Mouse (Mus musculus) brown adipose tissue, adult 24 weeks (tissue): ENCODE results near the gene Tstd1. TPM values are rescaled to one million over a fixed set of nuclear protein-coding genes. Genes with fewer than 3 reads are reported as not detected.
A peak's percentile ranks its signal among the peaks of the same experiment; 100 is the strongest.

Experiments
- H3K27ac ChIP-seq: fragments of 200-500 bp; replicated peaks from 2 replicates; pipeline ENCODE4 v1.5.1; 2012; ENCODE audit warnings: low read depth, mild to moderate bottlenecking, low read length
- H3K4me1 ChIP-seq: fragments of 200-500 bp; 2 replicates; pipeline ENCODE4 v1.6.1; 2012; ENCODE audit warnings: low read length, mixed read lengths; ENCODE audit not compliant: control insufficient read depth, insufficient read depth, insufficient read length
- H3K4me3 ChIP-seq: fragments of 200-500 bp; 2 replicates; pipeline ENCODE4 v1.5.1; 2012; ENCODE audit warnings: low read depth, mild to moderate bottlenecking, low read length, moderate library complexity; ENCODE audit not compliant: insufficient read depth
- polyA plus RNA-seq: library from polyadenylated mRNA; stranded (reverse); fragments of >200 nt; gene quantifications from 2 replicates; pipeline ENCODE4 v1.2.4, GENCODE M21; 2012; ENCODE audit not compliant: missing spikeins, insufficient read depth, insufficient read length

Tstd1 gene
- polyA plus RNA-seq, 1 experiment, result not detected

DNA sequence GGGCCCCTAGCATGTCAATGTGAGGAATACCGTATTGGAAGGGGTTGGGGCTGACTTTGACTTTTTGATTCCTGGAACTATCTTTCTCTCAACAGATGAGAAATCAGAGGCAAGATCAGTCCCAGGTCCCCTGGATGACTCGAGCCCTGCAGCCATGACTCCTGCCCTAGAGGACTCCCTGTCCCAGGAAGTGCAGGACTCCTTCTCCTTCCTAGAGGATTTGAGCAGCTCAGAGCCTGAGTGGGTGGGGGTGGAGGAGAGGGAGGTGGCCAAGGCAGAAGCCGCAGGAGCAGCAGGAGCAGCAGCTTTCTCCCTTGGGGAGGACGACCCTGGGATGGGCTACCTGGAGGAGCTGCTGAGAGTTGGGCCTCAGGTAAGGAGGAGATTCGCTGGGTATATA is 11.4 kb upstream of the Tstd1 start:
- Histone ChIP-seq H3K27ac (no peak overlapping the region), H3K4me1 (no peaks in the 10 kb centered on the region), H3K4me3 (no peak overlapping the region)

DNA sequence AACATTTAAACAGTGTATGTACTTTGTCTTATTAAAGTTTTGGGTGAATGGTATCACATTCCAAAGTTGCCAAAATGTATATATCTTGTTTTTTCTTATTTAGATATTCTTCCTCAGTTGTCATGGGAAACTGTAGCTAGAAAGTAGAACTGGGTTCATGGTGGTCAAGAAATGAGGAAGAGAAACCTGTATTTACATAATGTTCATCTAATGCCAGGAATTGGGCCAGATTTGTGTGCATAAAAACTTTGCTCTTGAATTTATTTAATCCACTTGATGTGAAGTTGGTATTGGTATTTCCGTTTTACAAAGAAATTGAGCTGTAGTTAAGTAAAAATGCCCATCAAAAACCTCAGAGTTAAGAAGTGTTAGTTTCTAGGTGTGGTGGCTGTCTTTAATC is 8.4 kb upstream of the Tstd1 start:
- Histone ChIP-seq H3K4me1 (peaks cover 7% of the 10 kb centered on the region; the same call in 1 of the 2 replicates), H3K4me3 (no peak overlapping the region), H3K27ac (no peak overlapping the region)

DNA sequence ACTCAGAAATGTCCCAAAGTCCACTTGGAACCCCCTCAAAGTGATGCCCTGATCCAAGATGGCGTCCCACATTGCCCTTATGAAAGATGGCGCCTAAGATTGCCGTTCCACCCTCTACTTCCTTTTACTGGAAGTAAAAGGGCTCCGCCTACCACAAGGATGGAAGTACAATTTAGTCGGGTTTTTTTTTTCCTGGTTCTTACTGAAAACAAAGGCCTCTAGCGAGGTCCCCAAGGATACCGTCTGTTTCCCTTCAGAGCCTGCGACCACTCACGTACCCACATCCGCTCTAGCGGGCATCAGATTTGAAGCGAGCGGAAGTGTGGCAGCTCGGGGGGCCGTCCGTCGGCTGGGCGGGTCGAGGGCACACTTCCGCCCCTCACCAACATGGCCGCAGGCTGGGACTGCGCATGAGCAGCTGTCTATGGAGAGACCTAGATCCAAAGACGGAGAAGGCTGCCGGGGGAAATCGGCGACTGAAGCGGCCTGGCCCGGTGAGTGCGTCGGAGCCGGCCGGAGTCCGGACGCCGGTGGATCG is 7.7 kb upstream of the Tstd1 start, which contains the start of gene Usf1:
Usf1 (plus strand) TSS at position 367 of the 538 bp plus-strand sequence.
- Histone ChIP-seq H3K27ac (peak within 1 kb of the TSS; percentile 98), H3K4me3 (peak within 1 kb of the TSS; percentile 88), H3K4me1 (peaks cover 7% of the 10 kb centered on the region; the same call in 1 of the 2 replicates)

DNA sequence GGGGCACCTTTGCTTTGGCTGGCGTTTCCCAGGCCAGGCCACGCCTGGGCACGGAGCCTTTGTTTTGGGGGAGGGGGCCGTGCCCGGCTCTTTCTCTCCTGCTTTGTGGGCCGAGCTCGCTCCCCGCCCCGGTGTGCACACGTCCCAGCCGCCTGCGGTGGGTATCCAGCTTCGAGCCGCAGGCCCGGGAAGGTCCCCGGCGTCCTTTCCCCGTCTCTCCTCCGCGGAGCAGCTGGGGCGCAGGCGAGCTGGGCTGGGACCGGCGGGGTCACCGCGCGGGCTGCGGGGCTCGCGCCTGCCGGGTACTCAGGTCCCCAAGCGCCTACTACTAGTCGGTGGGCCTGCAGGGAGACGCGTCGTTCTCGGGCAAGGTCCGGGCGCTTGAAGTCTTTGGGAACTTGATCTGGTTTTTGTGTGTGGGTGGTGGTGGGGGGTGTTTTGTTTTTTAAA is 7.2 kb upstream of the Tstd1 start:
- Histone ChIP-seq H3K27ac (peak overlapping the region; percentile 76), H3K4me1 (peaks cover 7% of the 10 kb centered on the region; the same call in 1 of the 2 replicates), H3K4me3 (peak overlapping the region; percentile 88)

DNA sequence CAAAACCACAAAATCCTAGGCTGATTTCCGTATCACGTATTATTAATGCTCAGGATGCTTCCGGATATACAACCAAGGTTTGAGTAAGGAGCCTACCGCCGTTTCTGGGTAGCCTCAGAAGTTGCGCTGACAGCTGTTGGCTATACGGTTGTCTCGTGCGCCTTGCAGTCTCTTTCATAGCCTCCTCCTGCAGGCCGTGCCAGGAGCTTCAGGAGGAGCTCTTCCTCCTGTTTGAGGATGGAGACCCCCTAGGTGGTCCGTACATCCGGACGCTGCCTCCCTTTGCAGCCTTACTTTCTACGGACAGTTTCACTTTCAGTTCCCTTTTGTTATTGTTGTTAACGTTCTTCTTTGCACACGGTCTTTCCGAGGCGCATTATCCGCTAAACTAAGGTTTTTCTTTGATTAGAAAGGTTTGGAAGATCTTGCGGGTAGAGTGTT is 6.7 kb upstream of the Tstd1 start:
- Histone ChIP-seq H3K27ac (peak overlapping the region; percentile 76), H3K4me1 (peaks cover 7% of the 10 kb centered on the region; the same call in 1 of the 2 replicates), H3K4me3 (peak overlapping the region; percentile 88)

DNA sequence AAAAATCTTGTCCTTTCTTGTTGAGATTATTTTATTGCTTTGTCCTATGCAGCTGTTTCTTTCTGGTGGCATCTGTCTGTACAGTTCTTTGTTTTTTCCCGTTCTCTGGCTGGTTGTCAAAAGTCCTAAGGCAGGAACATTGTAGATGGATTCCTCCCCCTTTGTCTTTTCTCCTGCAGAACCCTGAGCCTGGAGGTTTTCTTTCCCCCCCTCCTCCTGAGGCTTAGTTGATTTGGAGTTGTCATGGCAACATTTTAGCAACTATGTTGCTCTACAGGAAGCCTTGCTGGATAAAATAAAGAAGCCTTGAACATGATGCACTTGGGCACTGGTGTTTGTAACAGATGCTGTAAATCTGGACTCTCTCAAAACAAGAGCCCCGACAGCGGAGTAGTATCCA is 6.2 kb upstream of the Tstd1 start:
- Histone ChIP-seq H3K4me1 (peaks cover 7% of the 10 kb centered on the region; the same call in 1 of the 2 replicates), H3K27ac (peak overlapping the region; percentile 28; the same call in 1 of the 2 replicates), H3K4me3 (peak overlapping the region; percentile 88)

DNA sequence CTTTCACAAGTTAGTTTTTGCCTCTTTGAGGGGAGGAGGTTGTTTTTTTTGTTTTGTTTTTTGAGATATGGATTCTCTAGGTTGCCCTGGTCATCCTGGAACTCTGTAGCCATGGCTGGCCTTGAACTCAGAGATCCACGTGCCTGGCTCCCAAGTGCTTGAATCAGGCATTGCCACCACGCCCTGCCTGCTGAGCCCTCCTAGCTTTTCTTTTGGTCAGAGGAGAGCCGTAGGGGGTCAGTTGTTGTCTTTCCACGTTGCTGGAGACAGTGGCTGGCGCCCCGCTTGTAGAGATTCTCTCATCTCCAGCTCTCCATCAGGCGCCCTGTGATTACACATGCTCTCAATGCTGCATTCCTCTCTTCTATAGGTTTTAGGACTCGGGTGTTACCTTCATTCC is 5.1 kb upstream of the Tstd1 start:
- Histone ChIP-seq H3K4me3 (no peak overlapping the region), H3K27ac (no peak overlapping the region), H3K4me1 (peaks cover 7% of the 10 kb centered on the region; the same call in 1 of the 2 replicates)

DNA sequence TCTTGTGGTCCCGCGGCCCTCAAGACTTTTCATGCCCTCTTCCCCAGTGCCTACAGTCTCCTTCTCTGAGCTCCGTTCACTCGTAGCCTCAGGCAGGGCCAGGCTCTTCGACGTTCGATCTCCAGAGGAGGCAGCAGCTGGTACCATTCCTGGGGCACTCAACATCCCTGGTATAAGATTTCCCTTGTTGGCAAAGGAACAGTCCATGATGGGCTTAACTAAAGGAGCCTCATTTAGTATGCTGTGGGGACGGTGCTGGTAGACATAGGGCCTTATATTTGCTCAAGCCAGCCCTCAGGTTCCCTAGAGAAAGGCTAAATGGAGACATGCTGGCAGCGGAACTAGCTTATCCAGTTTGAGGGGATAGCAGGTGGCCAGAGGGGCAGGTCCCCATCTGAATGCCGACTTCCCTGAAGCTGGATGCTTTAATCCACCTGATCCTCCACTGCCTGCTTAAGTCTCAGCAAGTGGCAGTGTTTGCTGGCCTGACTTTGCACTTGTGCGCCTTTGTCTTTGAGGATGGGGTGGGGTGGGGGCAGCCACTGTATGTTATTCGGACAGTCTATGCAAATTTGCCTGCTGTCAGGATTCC is 715 bp downstream of the Tstd1 start:
- Histone ChIP-seq H3K4me1 (no peaks in the 10 kb centered on the region), H3K4me3 (no peak overlapping the region), H3K27ac (no peak overlapping the region)

DNA sequence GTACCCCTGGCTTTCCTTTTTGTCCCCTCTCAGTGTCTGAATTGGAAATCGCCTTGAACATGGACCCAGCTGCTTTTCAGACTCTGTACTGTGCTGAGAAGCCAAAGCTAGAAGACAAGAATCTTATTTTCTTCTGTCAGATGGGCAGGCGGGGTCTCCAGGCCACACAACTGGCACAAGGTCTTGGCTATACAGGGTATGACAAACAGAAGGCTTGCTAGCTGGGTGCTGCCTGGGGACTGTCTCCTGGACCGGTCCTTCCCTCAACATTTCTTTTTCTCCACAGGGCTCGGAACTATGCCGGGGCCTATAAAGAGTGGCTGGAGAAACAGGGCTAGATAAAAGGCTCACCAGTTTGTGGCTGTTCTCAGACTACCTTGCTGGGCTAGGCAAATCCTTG is 1.2 kb downstream of the Tstd1 start:
- Histone ChIP-seq H3K4me1 (no peaks in the 10 kb centered on the region), H3K27ac (no peak overlapping the region), H3K4me3 (no peak overlapping the region)

DNA sequence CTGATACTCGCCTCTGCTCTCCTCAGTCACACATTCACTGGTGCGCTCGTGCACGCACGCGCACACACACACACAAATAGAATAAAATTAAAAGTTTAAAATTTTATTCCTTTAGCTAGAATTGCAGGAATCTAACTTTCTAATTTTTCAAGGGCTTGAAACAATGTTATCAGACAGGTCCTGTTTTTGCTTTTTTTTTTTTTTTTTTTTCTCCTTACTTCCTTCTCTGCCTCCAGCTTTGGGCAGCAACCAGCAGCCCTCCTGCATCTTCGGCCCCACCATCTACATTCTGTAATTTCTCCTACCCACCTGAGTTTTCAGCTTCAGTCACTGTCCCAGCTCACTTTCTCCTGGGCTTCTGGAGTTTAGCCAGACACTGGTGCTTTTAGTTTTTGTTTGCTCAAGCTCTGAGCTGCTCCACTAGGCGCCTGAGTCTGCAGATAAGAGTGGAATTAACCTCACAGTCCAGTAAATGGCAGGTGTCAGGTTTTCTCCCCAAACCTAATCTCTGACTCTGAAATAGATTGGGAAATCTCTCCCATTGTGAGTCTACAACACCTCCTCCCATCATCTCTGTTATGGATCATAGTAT is 3.9 kb downstream of the Tstd1 start:
- H3K4me3 ChIP-seq, result no peak overlapping the region
- H3K4me1 ChIP-seq, result no peaks in the 10 kb centered on the region
- no peak overlapping the region for H3K27ac ChIP-seq

DNA sequence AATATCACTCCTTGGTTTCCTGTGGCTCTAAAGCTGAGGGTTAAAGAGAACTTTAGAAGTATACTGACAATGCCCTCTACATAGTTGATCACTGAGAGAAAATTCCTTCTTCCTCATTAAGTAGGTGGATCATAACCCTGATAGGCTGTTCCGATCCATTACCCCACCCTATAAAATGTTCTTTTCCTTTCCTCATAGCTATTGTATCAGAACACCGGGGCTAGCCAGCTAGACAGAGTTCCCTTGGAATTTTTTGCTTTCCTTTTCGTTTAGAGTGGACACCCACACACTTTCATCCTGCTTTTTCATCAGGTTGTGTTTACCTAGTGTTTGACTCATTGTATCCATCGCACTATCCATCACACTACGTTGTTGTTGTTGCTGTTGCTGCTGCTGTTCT is 6.0 kb downstream of the Tstd1 start:
- H3K27ac ChIP-seq, result no peak overlapping the region
- no peaks in the 10 kb centered on the region for H3K4me1 ChIP-seq
- H3K4me3 ChIP-seq, result no peak overlapping the region

DNA sequence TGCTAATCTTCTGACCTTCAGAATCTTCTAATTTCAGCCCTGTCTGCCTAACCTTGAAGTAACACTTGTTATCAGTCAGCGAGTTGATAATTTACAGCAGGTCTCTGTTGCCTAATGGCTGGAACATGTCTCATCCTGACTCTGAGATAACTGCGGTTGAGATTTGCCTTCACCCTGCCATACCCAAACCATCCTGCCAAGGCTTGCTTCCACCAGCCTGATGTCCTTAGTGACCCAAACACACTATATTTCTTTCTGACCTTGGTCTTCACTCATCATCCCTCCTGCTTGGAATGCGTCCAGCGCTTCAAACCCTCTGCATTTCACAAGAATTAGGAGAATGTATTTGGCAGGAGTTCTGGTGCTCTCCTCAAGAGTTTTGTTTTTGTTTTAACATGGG is 6.5 kb downstream of the Tstd1 start:
- Histone ChIP-seq H3K27ac (no peak overlapping the region), H3K4me1 (no peaks in the 10 kb centered on the region), H3K4me3 (no peak overlapping the region)

DNA sequence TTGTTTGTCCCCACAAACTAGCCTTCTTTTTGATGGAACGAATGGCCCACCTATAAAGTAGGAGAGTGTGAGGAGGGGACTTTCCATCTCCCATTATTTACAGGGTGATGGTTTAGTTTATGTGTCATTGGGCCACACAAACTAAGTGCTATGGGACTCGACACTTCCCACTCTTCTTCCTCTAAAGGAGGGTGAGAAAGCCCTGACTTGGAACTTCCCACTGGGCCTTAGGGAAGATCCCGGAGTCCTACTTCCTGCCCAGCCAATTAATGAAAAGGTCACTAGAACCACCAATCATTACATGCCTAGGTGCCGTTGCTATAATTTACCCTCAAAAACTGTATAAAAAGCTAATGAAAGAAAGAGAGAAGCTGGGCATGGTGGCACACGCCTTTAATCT is 13.5 kb downstream of the Tstd1 start:
- Histone ChIP-seq H3K27ac (no peak overlapping the region), H3K4me3 (no peak overlapping the region), H3K4me1 (no peaks in the 10 kb centered on the region)

DNA sequence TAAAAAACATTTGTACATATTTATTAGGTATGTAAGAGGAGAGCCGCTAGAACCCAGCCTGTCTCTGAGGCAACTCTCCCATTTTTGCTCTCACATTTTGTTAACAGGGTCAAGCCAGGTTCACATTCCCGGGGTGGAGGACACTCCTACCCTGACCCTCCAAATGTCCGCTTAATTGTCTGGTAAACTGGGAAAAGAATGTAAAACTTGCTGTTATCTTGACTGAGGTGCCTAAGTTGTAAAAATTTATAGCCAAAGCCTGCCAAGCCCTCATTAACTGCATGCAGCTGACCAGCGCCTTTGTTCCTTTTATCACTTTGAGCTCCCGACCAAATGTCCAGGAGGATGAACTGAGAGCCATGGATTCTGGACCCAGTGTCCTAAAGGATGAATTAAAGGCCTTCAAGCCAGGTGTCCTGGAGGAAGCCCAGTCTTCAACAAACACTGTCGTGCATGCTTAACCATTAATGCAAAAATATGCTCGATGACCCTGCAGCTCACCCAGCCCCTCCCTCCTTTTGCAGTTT is 16.7 kb downstream of the Tstd1 start:
- Histone ChIP-seq H3K27ac (no peak overlapping the region), H3K4me1 (no peaks in the 10 kb centered on the region)

DNA sequence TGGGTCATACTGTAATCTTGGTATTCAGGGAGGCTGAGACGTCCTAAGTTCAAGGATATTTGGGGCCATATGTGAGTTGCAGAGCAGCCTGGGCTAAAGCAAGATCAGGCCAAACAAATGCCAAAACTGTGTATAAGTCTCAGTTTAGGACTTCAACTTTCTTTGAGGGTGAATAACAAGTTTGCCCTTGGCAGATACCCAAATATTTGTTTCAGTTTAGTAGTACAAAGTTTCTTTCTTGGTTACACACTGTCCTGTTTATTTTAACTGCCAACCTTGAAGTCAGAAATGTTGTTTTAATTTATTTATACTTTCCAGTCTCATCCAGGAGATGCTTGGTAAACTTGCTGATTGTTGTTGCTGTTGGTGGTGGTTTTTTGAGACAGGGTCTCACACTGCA is 17.3 kb downstream of the Tstd1 start:
- H3K4me1 ChIP-seq, result peaks cover under 1% of the 10 kb centered on the region; the same call in 1 of the 2 replicates
- no peak overlapping the region for H3K27ac ChIP-seq

More for the DNA sequence above, 16.7 kb downstream of the Tstd1 start:
- no peak overlapping the region for H3K4me3 ChIP-seq

More for the DNA sequence above, 17.3 kb downstream of the Tstd1 start:
- no peak overlapping the region for H3K4me3 ChIP-seq
